Mouse (Mus musculus) myocyte (in vitro differentiated cells): Measurements from ENCODE around the gene Shd. TPM values are rescaled to one million over a fixed set of nuclear protein-coding genes. Genes with fewer than 3 reads are reported as not detected.

Experiments
- H3K27me3 ChIP-seq: one replicate; pipeline ENCODE4 v1.6.1; 2011; ENCODE audit not compliant: control insufficient read depth, insufficient read depth, insufficient read length
- H3K36me3 ChIP-seq: one replicate; pipeline ENCODE4 v1.6.1; 2011; ENCODE audit not compliant: control insufficient read depth, insufficient read depth
- H3K4me2 ChIP-seq: one replicate; pipeline ENCODE4 v1.6.1; 2011; ENCODE audit warnings: low read depth, control low read depth
- H3K4me3 ChIP-seq: one replicate; pipeline ENCODE4 v1.5.1; 2011; ENCODE audit warnings: mild to moderate bottlenecking, control low read depth, moderate library complexity
- H3K79me2 ChIP-seq: one replicate; pipeline ENCODE4 v1.6.1; 2011; ENCODE audit not compliant: control insufficient read depth, insufficient read depth
- H3ac ChIP-seq: one replicate; pipeline ENCODE4 v1.6.1; 2011; ENCODE audit not compliant: control insufficient read depth, insufficient read length
- CEBPB ChIP-seq: IDR thresholded peaks from 2 replicates; pipeline ENCODE4 v1.6.1; 2011; ENCODE audit warnings: mild to moderate bottlenecking, moderate library complexity; ENCODE audit not compliant: poor library complexity, insufficient read depth, severe bottlenecking
- E2F4 ChIP-seq: IDR thresholded peaks from one replicate; pipeline ENCODE4 v1.6.1; 2011; ENCODE audit warnings: mild to moderate bottlenecking, control low read depth, moderate library complexity; ENCODE audit not compliant: insufficient read depth
- MAX ChIP-seq: IDR thresholded peaks from one replicate; pipeline ENCODE4 v1.6.1; 2011; ENCODE audit warnings: low read depth, mild to moderate bottlenecking, control low read depth
- MYOD1 ChIP-seq, 3 experiments: IDR thresholded peaks; one replicate each; pipeline ENCODE4 v1.6.1; 2011; ENCODE audit warnings: control low read depth in 2 of 3, low read depth in 2 of 3, mild to moderate bottlenecking in 2 of 3, moderate library complexity in 1 of 3; ENCODE audit not compliant: insufficient read length in 2 of 3, control insufficient read depth in 1 of 3
- MYOG ChIP-seq, 3 experiments: IDR thresholded peaks; one replicate each; pipeline ENCODE4 v1.6.1; 2011; ENCODE audit warnings: control low read depth in 2 of 3, low read depth in 2 of 3, mild to moderate bottlenecking in 2 of 3; ENCODE audit not compliant: insufficient read length in 2 of 3, control insufficient read depth in 1 of 3, insufficient read depth in 1 of 3
- POLR2A ChIP-seq: IDR thresholded peaks from one replicate; pipeline ENCODE4 v1.6.1; 2011; ENCODE audit warnings: low read depth, mild to moderate bottlenecking, control low read depth, moderate library complexity; ENCODE audit not compliant: insufficient read length
- POLR2AphosphoS2 ChIP-seq: IDR thresholded peaks from one replicate; pipeline ENCODE4 v1.6.1; 2011; ENCODE audit warnings: low read depth, control low read depth; ENCODE audit not compliant: insufficient read length
- REST ChIP-seq: IDR thresholded peaks from one replicate; pipeline ENCODE4 v1.6.1; 2011; ENCODE audit warnings: mild to moderate bottlenecking, control low read depth, moderate library complexity; ENCODE audit not compliant: insufficient read depth, insufficient read length
- SRF ChIP-seq: IDR thresholded peaks from one replicate; pipeline ENCODE4 v1.6.1; 2011; ENCODE audit warnings: low read depth; ENCODE audit not compliant: control insufficient read depth, insufficient read length
- TCF12 ChIP-seq: IDR thresholded peaks from one replicate; pipeline ENCODE4 v1.6.1; 2011; ENCODE audit warnings: mild to moderate bottlenecking, control low read depth; ENCODE audit not compliant: poor library complexity, insufficient read depth, severe bottlenecking
- TCF3 ChIP-seq: IDR thresholded peaks from one replicate; pipeline ENCODE4 v1.6.1; 2011; ENCODE audit warnings: low read depth, control low read depth; ENCODE audit not compliant: insufficient read length
- USF1 ChIP-seq: IDR thresholded peaks from one replicate; pipeline ENCODE4 v1.6.1; 2011; ENCODE audit warnings: low read depth, mild to moderate bottlenecking, control low read depth, moderate library complexity
- polyA plus RNA-seq: library from polyadenylated mRNA; unstranded; fragments of >200 nt; fragmentation: generic; extraction: Trizol; gene quantifications from one replicate; pipeline ENCODE4 v1.2.1, GENCODE M21; 2012; ENCODE audit warnings: missing spikeins

Gene Shd
- polyA plus RNA-seq, 1 experiment: 0.13 TPM

DNA sequence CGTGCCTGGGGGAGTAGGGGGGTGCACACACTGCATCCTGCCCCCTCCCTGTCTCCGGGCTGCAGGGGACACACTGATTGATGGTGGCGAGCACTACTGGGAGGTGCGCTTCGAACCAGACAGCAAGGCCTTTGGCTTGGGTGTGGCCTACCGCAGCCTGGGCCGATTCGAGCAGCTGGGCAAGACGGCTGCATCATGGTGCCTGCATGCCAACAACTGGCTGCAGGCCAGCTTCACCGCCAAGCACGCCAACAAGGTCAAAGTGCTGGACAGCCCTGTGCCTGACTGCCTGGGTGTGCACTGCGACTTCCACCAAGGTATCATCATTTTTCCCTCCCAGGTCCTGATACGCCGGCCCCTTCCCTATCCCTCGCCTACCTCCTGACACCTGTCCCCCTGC lies 25.7 kb downstream of the Shd start:
- Histone ChIP-seq H3K36me3 (no peaks in the 10 kb centered on the region), H3K4me3 (no peak overlapping the region), H3K4me2 (no peak overlapping the region), H3K79me2 (no peaks in the 10 kb centered on the region), H3ac (no peak overlapping the region), H3K27me3 (peaks cover 30% of the 10 kb centered on the region)
- TF ChIP-seq MYOD1 (IDR thresholded peaks at IDR 0.05; ENCODE audit: control insufficient read depth in 1 of 3, insufficient read length in 2 of 3, low read depth in 2 of 3) (peak in 1 of 3 experiments; percentile 61), SRF (no peak), MYOG (IDR thresholded peaks at IDR 0.05; ENCODE audit: control insufficient read depth in 1 of 3, insufficient read depth in 1 of 3, insufficient read length in 2 of 3, low read depth in 2 of 3) (peak in 2 of 3 experiments; percentile 60 to 80)

DNA sequence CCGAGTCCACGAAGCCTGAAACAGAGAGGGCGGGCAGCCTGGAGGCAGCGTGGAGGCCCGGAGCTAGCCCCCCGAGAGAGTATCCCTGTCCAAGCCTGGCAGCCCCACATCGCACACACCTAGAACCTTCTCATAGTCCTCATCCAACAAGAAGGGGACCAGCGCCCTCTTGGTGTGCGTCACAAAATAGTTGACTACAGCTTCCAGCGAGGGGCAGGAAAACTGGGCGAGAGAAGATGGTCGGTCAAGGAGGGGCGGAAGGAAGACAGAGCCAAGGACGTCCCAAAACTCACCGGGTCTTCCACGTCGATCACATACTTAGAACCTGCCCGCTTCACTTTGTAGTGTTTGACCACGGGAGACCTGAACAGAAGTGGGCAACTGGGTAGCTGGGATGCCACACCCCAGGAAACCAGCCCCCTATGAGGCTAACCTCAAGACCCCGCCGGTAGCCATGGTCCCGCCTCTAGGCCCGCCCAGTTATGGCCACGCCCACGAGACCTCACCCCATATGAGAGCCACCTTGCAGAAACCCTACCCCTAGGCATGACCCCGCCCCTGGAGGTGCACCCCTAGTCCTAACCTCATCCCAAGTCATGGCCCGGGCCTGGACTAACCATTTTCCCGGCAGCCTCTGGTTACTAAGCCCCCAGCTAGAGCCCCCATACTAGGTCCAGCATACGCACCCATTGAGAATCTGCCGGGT lies 29.7 kb downstream of the Shd start:
- TF ChIP-seq TCF3 (no peak), E2F4 (no peak)

GRCm38 (mm10) chr17:56003000-56003399 lies 32.7 kb downstream of the Shd start:
- Histone ChIP-seq H3ac (no peak overlapping the region), H3K79me2 (no peaks in the 10 kb centered on the region), H3K27me3 (peaks cover 17% of the 10 kb centered on the region), H3K4me3 (no peak overlapping the region), H3K4me2 (no peak overlapping the region), H3K36me3 (no peaks in the 10 kb centered on the region)
- TF ChIP-seq REST (no peak), POLR2AphosphoS2 (no peak), CEBPB (no peak), E2F4 (no peak)

More for the DNA sequence above, 29.7 kb downstream of the Shd start:
- Histone ChIP-seq H3K4me2 (no peak overlapping the region), H3K79me2 (no peaks in the 10 kb centered on the region), H3K36me3 (no peaks in the 10 kb centered on the region), H3K27me3 (peaks cover 22% of the 10 kb centered on the region), H3K4me3 (no peak overlapping the region), H3ac (no peak overlapping the region)

DNA sequence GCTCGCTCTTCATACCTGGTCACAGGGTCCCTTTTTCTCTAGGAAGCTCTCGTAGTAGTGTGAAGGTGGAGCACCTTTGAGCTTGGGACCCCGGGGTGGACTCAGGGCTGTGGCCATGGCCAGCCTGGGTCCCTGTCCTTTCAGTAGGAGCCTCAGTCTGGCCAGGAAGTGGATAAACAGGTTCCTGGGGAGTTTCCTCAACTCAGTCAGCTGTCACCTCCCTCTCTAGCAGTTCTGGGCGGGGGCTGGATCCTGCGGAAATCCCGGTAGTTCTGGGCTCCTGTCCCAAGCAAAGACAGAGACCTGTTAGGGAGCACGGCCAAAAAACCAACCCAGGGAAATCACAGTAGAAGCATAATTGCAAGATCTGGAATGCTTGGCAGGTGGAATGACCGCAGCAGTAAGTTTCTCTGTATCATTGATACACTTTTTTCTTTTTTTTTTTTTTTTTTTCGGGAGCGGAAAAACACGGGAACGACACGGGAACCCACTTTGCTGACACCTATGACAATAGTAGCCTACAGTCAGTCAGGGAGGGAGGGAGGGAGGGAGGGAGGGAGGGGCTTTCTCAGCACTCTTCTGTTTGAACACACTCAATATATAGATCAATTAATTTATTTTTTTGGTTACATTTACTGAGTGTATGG lies 35.3 kb downstream of the Shd start, which contains the start of the genes Stap2 and Mpnd:
Stap2 (minus strand) TSS at position 170 of the 647 bp plus-strand sequence.
Mpnd (plus strand) TSS at position 297 of the 647 bp plus-strand sequence.
- Histone ChIP-seq H3ac (no peak within 1 kb of the TSS), H3K79me2 (peaks cover 6% of the 10 kb centered on the region), H3K27me3 (peaks cover 17% of the 10 kb centered on the region), H3K4me2 (no peak within 1 kb of the TSS), H3K4me3 (no peak within 1 kb of the TSS), H3K36me3 (no peaks in the 10 kb centered on the region)
- no peak for TF ChIP-seq USF1
- no peak for TF ChIP-seq E2F4
- no peak for TF ChIP-seq TCF3
- no peak for TF ChIP-seq CEBPB
- no peak for TF ChIP-seq TCF12
- TF ChIP-seq SRF: no peak
- TF ChIP-seq POLR2AphosphoS2: no peak
- TF ChIP-seq MYOD1 (IDR thresholded peaks at IDR 0.05; ENCODE audit: control insufficient read depth in 1 of 3, insufficient read length in 2 of 3, low read depth in 2 of 3): no peak
- no peak for TF ChIP-seq MYOG (IDR thresholded peaks at IDR 0.05; ENCODE audit: control insufficient read depth in 1 of 3, insufficient read depth in 1 of 3, insufficient read length in 2 of 3, low read depth in 2 of 3)
- no peak for TF ChIP-seq REST
- TF ChIP-seq MAX: no peak
- no peak for TF ChIP-seq POLR2A

GRCm38 (mm10) chr17:56006956-56007355 lies 36.7 kb downstream of the Shd start:
- no peak overlapping the region for H3ac ChIP-seq
- H3K27me3 ChIP-seq: peaks cover 17% of the 10 kb centered on the region
- H3K4me2 ChIP-seq: no peak overlapping the region
- peaks cover 7% of the 10 kb centered on the region for H3K79me2 ChIP-seq
- peaks cover 5% of the 10 kb centered on the region for H3K36me3 ChIP-seq
- TF ChIP-seq TCF12 (no peak), USF1 (no peak), SRF (no peak), POLR2A (no peak), MYOD1 (IDR thresholded peaks at IDR 0.05; ENCODE audit: control insufficient read depth in 1 of 3, insufficient read length in 2 of 3, low read depth in 2 of 3) (no peak), POLR2AphosphoS2 (no peak), TCF3 (no peak), CEBPB (no peak), MAX (no peak), MYOG (IDR thresholded peaks at IDR 0.05; ENCODE audit: control insufficient read depth in 1 of 3, insufficient read depth in 1 of 3, insufficient read length in 2 of 3, low read depth in 2 of 3) (no peak), REST (no peak), E2F4 (no peak)
- no peak overlapping the region for H3K4me3 ChIP-seq
